Mouse (Mus musculus) limb, embryonic 12.5 days (tissue): Measurements from ENCODE around the gene Myl9. TPM values are rescaled to one million over a fixed set of nuclear protein-coding genes. Genes with fewer than 3 reads are reported as not detected.
"Not testable (repeated sequence)": the region's sequence is repeated elsewhere in the genome, so short reads cannot be mapped to it uniquely, and the experiment has no call there.

Experiments used
- ATAC-seq: fragments of 200-750 bp; cut with Nextera tagmentation; 2 replicates; pipeline ENCODE4 v1.8.0; 2017; ENCODE audit warnings: low read depth, moderate TSS enrichment; ENCODE audit not compliant: insufficient number of reproducible peaks, insufficient read depth, low FRiP score, low TSS enrichment
- H3K27ac ChIP-seq: fragments of 300-500 bp; sonication (generic); 2 replicates; pipeline ENCODE4 v1.5.1; 2016; ENCODE audit warnings: mild to moderate bottlenecking, moderate library complexity
- H3K27me3 ChIP-seq: fragments of 300-500 bp; sonication (generic); 2 replicates; pipeline ENCODE4 v1.6.1; 2016; ENCODE audit warnings: mild to moderate bottlenecking, moderate library complexity
- H3K36me3 ChIP-seq: fragments of 300-500 bp; sonication (generic); 2 replicates; pipeline ENCODE4 v1.6.1; 2016; ENCODE audit warnings: mild to moderate bottlenecking, moderate library complexity
- H3K4me1 ChIP-seq: fragments of 300-500 bp; sonication (generic); replicated peaks from 2 replicates; pipeline ENCODE4 v1.6.1; 2016
- H3K4me2 ChIP-seq: fragments of 300-500 bp; sonication (generic); 2 replicates; pipeline ENCODE4 v1.6.1; 2016; ENCODE audit warnings: mild to moderate bottlenecking, moderate library complexity
- H3K4me3 ChIP-seq: fragments of 300-500 bp; sonication (generic); replicated peaks from 2 replicates; pipeline ENCODE4 v1.5.1; 2016; ENCODE audit warnings: mild to moderate bottlenecking
- H3K9ac ChIP-seq: fragments of 300-500 bp; sonication (generic); replicated peaks from 2 replicates; pipeline ENCODE4 v1.6.1; 2016; ENCODE audit warnings: mild to moderate bottlenecking, moderate library complexity
- H3K9me3 ChIP-seq: fragments of 300-500 bp; sonication (generic); 2 replicates; pipeline ENCODE4 v1.6.1; 2016; ENCODE audit warnings: mild to moderate bottlenecking, moderate library complexity
- WGBS: fragments of 180-500 bp; shearing (Covaris S2); methylation state at CpG from one replicate; pipeline ENCODE4 v1.1.7; 2016; 5-methylcytosine and 5-hydroxymethylcytosine counted together
- polyA plus RNA-seq: library from polyadenylated mRNA; unstranded; fragments of >200 nt; fragmentation: Nextera tagmentation; extraction: Ambion mirVana; gene quantifications from 2 replicates; pipeline ENCODE4 v1.2.1, GENCODE M21; 2016

The Myl9 gene
- polyA plus RNA-seq, 1 experiment from 2014 or later = 103 TPM

DNA sequence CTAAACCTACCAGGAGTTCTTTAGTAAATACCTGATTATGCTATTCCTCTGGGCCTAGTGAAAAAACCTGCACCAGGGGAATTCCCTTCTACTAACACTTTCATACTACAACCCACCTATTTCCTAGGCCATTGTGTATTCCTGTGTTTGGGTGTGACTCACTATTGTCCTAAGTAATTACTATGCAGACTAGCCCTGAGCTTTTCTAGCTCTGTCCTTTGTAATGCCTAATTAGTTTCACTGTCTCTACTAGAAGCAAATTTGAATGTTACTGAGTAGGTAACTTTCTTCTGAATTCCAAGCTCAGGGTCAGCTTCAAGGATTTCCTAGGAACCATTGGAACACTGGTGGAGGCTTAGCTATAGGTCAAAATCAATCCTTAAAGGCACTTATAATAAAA is 11.1 kb downstream of the Myl9 start:
- H3K4me3 ChIP-seq, H3K9me3 ChIP-seq, ATAC-seq, H3K36me3 ChIP-seq, H3K27me3 ChIP-seq, H3K27ac ChIP-seq, H3K9ac ChIP-seq, H3K4me1 ChIP-seq, H3K4me2 ChIP-seq: not testable (repeated sequence)

DNA sequence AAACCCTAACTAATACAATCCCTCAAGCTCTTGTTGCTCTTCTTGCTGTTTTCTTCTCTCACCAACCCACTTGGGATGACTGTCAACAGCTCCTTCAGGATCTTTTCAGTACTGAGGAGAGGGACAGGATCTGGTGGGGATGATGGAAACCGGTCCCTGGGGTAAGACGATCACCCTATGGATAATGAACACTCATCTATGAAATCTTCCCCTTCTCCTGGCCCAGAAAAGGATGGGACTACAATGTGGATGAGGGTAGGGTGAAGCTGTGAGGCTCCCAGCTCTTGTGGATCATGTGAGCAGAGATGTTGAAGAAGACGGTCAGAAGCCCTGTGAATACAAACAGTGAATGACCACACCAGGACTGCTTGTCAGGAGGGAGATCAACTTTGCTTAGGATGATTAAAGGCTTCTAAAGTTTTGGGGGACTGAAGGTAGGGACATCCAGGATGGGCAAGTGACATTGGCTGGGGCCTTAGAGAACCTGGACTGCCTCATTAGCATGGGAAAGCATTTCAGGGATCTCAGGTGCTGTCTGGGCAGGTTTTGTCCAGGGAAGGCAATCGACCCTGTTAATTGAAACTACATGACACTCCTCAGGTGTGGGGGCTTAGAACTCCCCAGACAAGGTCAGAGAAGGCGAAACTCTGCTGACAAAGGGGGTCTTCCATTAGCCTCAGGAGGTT is 12.0 kb downstream of the Myl9 start:
- no peak for ATAC-seq
- Histone ChIP-seq H3K4me3 (no peak overlapping the region), H3K27me3 (no peaks in the 10 kb centered on the region), H3K9me3 (peaks cover 16% of the 10 kb centered on the region), H3K36me3 (no peaks in the 10 kb centered on the region), H3K9ac (no peak overlapping the region), H3K27ac (no peak overlapping the region), H3K4me2 (no peak overlapping the region), H3K4me1 (no peaks in the 10 kb centered on the region)
- 88% methylated on average over 5 of the region's 5 CpGs for WGBS

- Histone ChIP-seq H3K4me1 (no peaks in the 10 kb centered on the region), H3K4me3 (no peak overlapping the region), H3K9me3 (peaks cover 20% of the 10 kb centered on the region), H3K9ac (no peak overlapping the region), H3K27me3 (no peaks in the 10 kb centered on the region), H3K4me2 (no peak overlapping the region), H3K27ac (no peak overlapping the region), H3K36me3 (no peaks in the 10 kb centered on the region)
- WGBS = 45% methylated on average over 3 of the region's 3 CpGs
- no peak for ATAC-seq
Observed at GRCm38 (mm10) chr2:156787776-156788105, 12.5 kb downstream of the Myl9 start.

- Histone ChIP-seq H3K9me3 (peaks cover 20% of the 10 kb centered on the region), H3K9ac (no peak overlapping the region), H3K27ac (no peak overlapping the region), H3K36me3 (no peaks in the 10 kb centered on the region), H3K4me3 (no peak overlapping the region), H3K27me3 (no peaks in the 10 kb centered on the region), H3K4me1 (no peaks in the 10 kb centered on the region), H3K4me2 (no peak overlapping the region)
- no peak for ATAC-seq
- 33% methylated on average over 1 of the region's 1 CpGs for WGBS
Observed at GRCm38 (mm10) chr2:156788836-156789235, 13.6 kb downstream of the Myl9 start.

GRCm38 (mm10) chr2:156798516-156798915 is 23.3 kb downstream of the Myl9 start:
- 71% methylated on average over 1 of the region's 1 CpGs for WGBS

DNA sequence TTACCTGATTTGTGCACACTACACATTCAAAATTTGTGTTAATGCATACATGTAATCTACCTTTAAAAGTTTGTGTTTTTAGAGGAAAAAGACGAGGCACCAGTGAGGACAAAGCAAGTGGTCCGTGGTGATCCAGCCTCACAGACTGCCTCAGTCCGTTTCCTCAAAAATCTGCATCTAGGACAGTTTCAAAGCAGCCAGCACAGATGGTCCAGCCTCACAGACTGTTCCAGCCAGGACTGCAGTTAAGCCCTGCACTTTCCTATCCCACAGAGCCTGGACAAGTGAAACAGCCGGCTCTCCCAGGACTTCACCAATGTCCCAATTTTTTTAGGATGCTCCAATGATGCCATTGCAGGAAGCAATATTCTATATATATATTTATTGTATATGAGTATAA is 25.8 kb downstream of the Myl9 start:
- Histone ChIP-seq H3K36me3 (no peaks in the 10 kb centered on the region), H3K9ac (no peak overlapping the region), H3K27me3 (no peaks in the 10 kb centered on the region), H3K27ac (no peak overlapping the region), H3K4me3 (no peak overlapping the region), H3K4me1 (0 out of 2 replicates have a peak, but pooled peaks cover 3% of the 10 kb centered on the region), H3K9me3 (no peaks in the 10 kb centered on the region), H3K4me2 (no peak overlapping the region)
- WGBS = 65% methylated on average over 4 of the region's 4 CpGs
- no peak for ATAC-seq

More at GRCm38 (mm10) chr2:156798516-156798915, 23.3 kb downstream of the Myl9 start:
- Histone ChIP-seq H3K9ac (no peak overlapping the region), H3K27ac (no peak overlapping the region), H3K4me2 (no peak overlapping the region), H3K27me3 (no peaks in the 10 kb centered on the region), H3K36me3 (no peaks in the 10 kb centered on the region), H3K4me1 (0 out of 2 replicates have a peak, but pooled peaks cover 3% of the 10 kb centered on the region), H3K9me3 (no peaks in the 10 kb centered on the region), H3K4me3 (no peak overlapping the region)
- no peak for ATAC-seq

- not testable (repeated sequence) for H3K4me3 ChIP-seq, ATAC-seq, H3K4me1 ChIP-seq, H3K4me2 ChIP-seq, H3K36me3 ChIP-seq, H3K9ac ChIP-seq, H3K27me3 ChIP-seq, H3K9me3 ChIP-seq, H3K27ac ChIP-seq
- 47% methylated on average over 9 of the region's 9 CpGs for WGBS
Observed at GRCm38 (mm10) chr2:156802116-156802515, 26.9 kb downstream of the Myl9 start.

DNA sequence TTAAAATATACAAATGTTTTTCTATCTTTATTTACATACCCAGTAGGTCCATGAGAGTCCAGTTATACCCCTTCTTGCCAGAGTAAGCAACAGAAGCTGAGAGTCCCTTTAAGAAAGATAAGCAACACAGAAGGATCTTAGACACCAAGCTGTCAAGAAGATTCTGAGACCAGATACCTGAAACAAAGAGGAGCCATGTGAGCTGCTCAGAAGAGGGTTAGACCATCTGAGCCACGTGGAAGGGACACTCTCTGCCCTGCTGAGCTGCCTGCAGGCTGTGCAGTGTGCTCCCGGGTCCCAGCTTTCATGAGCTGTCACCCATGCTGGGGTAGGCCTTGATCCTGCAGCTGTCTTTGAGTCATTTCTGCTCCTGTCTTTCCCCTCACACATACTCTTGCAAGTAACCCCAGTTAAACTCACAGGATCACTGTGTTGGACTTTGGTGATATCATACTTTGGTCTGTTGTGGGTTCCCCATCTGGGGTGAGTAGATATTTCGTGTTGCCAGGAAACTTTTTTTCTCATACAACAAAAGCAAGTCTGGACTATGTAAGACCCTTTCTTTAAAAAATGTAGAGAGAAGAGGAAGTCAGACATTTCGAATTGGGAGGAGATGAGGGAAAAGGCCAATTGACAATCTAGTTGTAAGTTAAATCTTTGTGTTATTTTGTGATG is 28.6 kb downstream of the Myl9 start:
- H3K4me2 ChIP-seq = no peak overlapping the region
- H3K4me3 ChIP-seq = no peak overlapping the region
- no peaks in the 10 kb centered on the region for H3K27me3 ChIP-seq
- no peaks in the 10 kb centered on the region for H3K36me3 ChIP-seq
- H3K9me3 ChIP-seq = no peaks in the 10 kb centered on the region
- H3K9ac ChIP-seq = no peak overlapping the region
- 0 out of 2 replicates have a peak, but pooled peaks cover 3% of the 10 kb centered on the region for H3K4me1 ChIP-seq
- no peak for ATAC-seq
- H3K27ac ChIP-seq = no peak overlapping the region
- WGBS = 65% methylated on average over 4 of the region's 4 CpGs

- no peak overlapping the region for H3K9ac ChIP-seq
- no peak for ATAC-seq
- H3K4me2 ChIP-seq = no peak overlapping the region
- no peaks in the 10 kb centered on the region for H3K36me3 ChIP-seq
- no peak overlapping the region for H3K4me3 ChIP-seq
- 90% methylated on average over 4 of the region's 4 CpGs for WGBS
- H3K27ac ChIP-seq = no peak overlapping the region
- peaks cover 2% of the 10 kb centered on the region; the same call in 1 of the 2 replicates for H3K4me1 ChIP-seq
- H3K9me3 ChIP-seq = no peaks in the 10 kb centered on the region
- no peaks in the 10 kb centered on the region for H3K27me3 ChIP-seq
Observed at GRCm38 (mm10) chr2:156804589-156804988, 29.4 kb downstream of the Myl9 start.

- no peaks in the 10 kb centered on the region; the same call in 1 of the 2 replicates for H3K4me1 ChIP-seq
- H3K4me2 ChIP-seq = no peak overlapping the region
- 69% methylated on average over 6 of the region's 6 CpGs for WGBS
- H3K9me3 ChIP-seq = no peaks in the 10 kb centered on the region
- H3K9ac ChIP-seq = no peak overlapping the region
- no peak for ATAC-seq
- no peaks in the 10 kb centered on the region for H3K36me3 ChIP-seq
- H3K27ac ChIP-seq = no peak overlapping the region
- no peak overlapping the region for H3K4me3 ChIP-seq
- H3K27me3 ChIP-seq = no peaks in the 10 kb centered on the region
Observed at GRCm38 (mm10) chr2:156806886-156807285, 31.7 kb downstream of the Myl9 start.

DNA sequence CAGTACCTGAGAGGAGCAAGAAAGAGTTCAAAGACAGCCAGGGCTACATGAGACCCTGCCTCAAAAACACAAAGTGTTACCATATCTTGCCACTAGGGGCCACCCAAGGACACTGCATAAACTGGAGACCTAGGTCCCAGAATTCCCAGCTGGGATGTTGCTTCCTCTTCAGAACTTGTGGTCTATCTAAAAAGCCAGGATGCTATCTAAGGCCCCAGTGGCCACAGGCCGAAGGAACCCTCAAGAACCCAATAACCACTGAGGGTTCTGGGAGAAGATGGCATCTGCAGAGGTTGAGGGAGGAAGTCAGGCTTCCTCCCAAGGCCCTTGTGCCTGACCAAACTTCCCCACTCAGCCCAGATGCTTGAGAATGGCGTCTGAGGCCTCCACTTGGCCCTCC is 34.4 kb downstream of the Myl9 start:
- Histone ChIP-seq H3K36me3 (no peaks in the 10 kb centered on the region), H3K9me3 (no peaks in the 10 kb centered on the region), H3K4me1 (peaks cover 16% of the 10 kb centered on the region), H3K4me2 (no peak overlapping the region), H3K27me3 (no peaks in the 10 kb centered on the region), H3K27ac (no peak overlapping the region), H3K4me3 (no peak overlapping the region), H3K9ac (no peak overlapping the region)
- 51% methylated on average over 2 of the region's 2 CpGs for WGBS
- ATAC-seq = no peak

DNA sequence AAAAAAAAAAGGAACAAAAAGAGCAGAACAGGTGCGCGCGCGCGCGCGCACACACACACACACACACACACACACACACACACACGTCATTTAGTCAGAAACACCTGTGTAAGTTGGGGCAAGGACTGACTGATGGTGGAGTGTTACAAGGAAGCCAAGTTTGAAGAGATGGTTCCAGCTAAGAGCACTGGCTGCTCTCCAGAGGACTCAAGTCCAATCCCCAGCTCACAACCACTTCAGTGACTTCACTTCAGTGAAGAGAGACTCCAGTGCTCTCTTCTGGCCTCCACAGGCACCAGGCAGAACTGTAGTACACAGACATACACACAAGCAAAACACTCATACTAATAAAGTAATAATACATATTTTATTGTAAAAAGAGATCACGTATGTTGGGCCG is 35.5 kb downstream of the Myl9 start:
- Histone ChIP-seq H3K9me3 (no peaks in the 10 kb centered on the region), H3K27me3 (no peaks in the 10 kb centered on the region), H3K9ac (no peak overlapping the region), H3K4me2 (no peak overlapping the region), H3K4me1 (peaks cover 27% of the 10 kb centered on the region), H3K36me3 (no peaks in the 10 kb centered on the region), H3K4me3 (no peak overlapping the region), H3K27ac (no peak overlapping the region)
- no peak for ATAC-seq
- WGBS = 90% methylated on average over 10 of the region's 10 CpGs
